Mouse (Mus musculus) MEL (cell line): ENCODE data around the gene Frmd4b. TPM values are rescaled to one million over a fixed set of nuclear protein-coding genes. Genes with fewer than 3 reads are reported as not detected.

Source experiments
- DNase-seq: peaks from one replicate; pipeline ENCODE4 v3.0.0; 2011; ENCODE audit warnings: low read depth, low spot score
- H3K27ac ChIP-seq: 2 replicates; pipeline ENCODE4 v1.5.1; 2012; ENCODE audit warnings: low read depth, mild to moderate bottlenecking, control low read depth, low read length, moderate library complexity; ENCODE audit not compliant: control insufficient read depth
- H3K27me3 ChIP-seq, 2 experiments: fragments of 150-350 bp in 1 of 2; sonication (generic) in 1 of 2; 2 replicates each; pipeline ENCODE4 v1.6.1; 2012; ENCODE audit warnings: low read length in 2 of 2, mild to moderate bottlenecking in 2 of 2, improper control_type of control experiment in 1 of 2, moderate library complexity in 1 of 2; ENCODE audit not compliant: insufficient read depth in 2 of 2, control insufficient read depth in 1 of 2
- H3K36me3 ChIP-seq, 2 experiments: 2 replicates each; pipeline ENCODE4 v1.6.1; 2012 to 2014; ENCODE audit warnings: low read length in 2 of 2, improper control_type of control experiment in 1 of 2, inconsistent platforms in 1 of 2, mild to moderate bottlenecking in 1 of 2; ENCODE audit not compliant: insufficient read depth in 2 of 2, control insufficient read depth in 1 of 2
- H3K4me1 ChIP-seq, 2 experiments: fragments of 150-350 bp in 1 of 2; sonication (generic) in 1 of 2; 2 replicates each; pipeline ENCODE4 v1.6.1; 2012; ENCODE audit warnings: low read length in 2 of 2, improper control_type of control experiment in 1 of 2, mild to moderate bottlenecking in 1 of 2; ENCODE audit not compliant: insufficient read depth in 2 of 2, control insufficient read depth in 1 of 2
- H3K4me3 ChIP-seq, 2 experiments: fragments of 150-350 bp in 1 of 2; sonication (generic) in 1 of 2; 2 replicates each; pipeline ENCODE4 v1.5.1; 2012; ENCODE audit warnings: low read depth in 2 of 2, low read length in 2 of 2, mild to moderate bottlenecking in 2 of 2, moderate library complexity in 2 of 2, control low read depth in 1 of 2, improper control_type of control experiment in 1 of 2; ENCODE audit not compliant: control insufficient read depth in 1 of 2, insufficient read depth in 1 of 2
- H3K79me2 ChIP-seq: 2 replicates; pipeline ENCODE4 v1.6.1; 2012; ENCODE audit warnings: mild to moderate bottlenecking, low read length, moderate library complexity; ENCODE audit not compliant: control insufficient read depth, poor library complexity, insufficient read depth
- H3K9ac ChIP-seq: 2 replicates; pipeline ENCODE4 v1.6.1; 2012; ENCODE audit warnings: low read depth, mild to moderate bottlenecking, control low read depth, low read length, moderate library complexity; ENCODE audit not compliant: control insufficient read depth, poor library complexity, severe bottlenecking
- H3K9me3 ChIP-seq: fragments of 150-350 bp; sonication (generic); replicated peaks from 2 replicates; pipeline ENCODE4 v1.6.1; 2012; ENCODE audit warnings: mild to moderate bottlenecking, low read length, improper control_type of control experiment, moderate library complexity; ENCODE audit not compliant: insufficient read depth
- ELF1 ChIP-seq: IDR thresholded peaks from 2 replicates; pipeline ENCODE4 v1.6.1; 2014; ENCODE audit warnings: low read depth, mild to moderate bottlenecking, inconsistent platforms, low read length, improper control_type of control experiment, moderate library complexity
- GABPA ChIP-seq: IDR thresholded peaks from 2 replicates; pipeline ENCODE4 v1.6.1; 2012; ENCODE audit warnings: low read depth, mild to moderate bottlenecking, inconsistent platforms, low read length, improper control_type of control experiment, moderate library complexity
- JUND ChIP-seq: IDR thresholded peaks from 2 replicates; pipeline ENCODE4 v1.6.1; 2011; ENCODE audit warnings: low read depth, mild to moderate bottlenecking, improper control_type of control experiment, low read length
- MAFK ChIP-seq: IDR thresholded peaks from 2 replicates; pipeline ENCODE4 v1.6.1; 2011; ENCODE audit warnings: low read depth, mild to moderate bottlenecking, low read length, improper control_type of control experiment, borderline replicate concordance
- MAX ChIP-seq: IDR thresholded peaks from 2 replicates; pipeline ENCODE4 v1.6.1; 2011; ENCODE audit warnings: low read length, improper control_type of control experiment
- MEF2A ChIP-seq: IDR thresholded peaks from 2 replicates; pipeline ENCODE4 v1.6.1; 2014; ENCODE audit warnings: low read depth, mild to moderate bottlenecking, inconsistent platforms, low read length, improper control_type of control experiment; ENCODE audit not compliant: poor library complexity, insufficient replicate concordance, severe bottlenecking; ENCODE audit errors: extremely low read depth
- MYB ChIP-seq: IDR thresholded peaks from 2 replicates; pipeline ENCODE4 v1.6.1; 2011; ENCODE audit warnings: mild to moderate bottlenecking, low read depth, low read length, improper control_type of control experiment
- MYC ChIP-seq: IDR thresholded peaks from 2 replicates; pipeline ENCODE4 v1.6.1; 2011; ENCODE audit warnings: low read depth, mild to moderate bottlenecking, low read length, improper control_type of control experiment, moderate library complexity
- POLR2AphosphoS5 ChIP-seq: IDR thresholded peaks from 2 replicates; pipeline ENCODE4 v1.6.1; 2012; ENCODE audit warnings: low read depth, borderline replicate concordance, mild to moderate bottlenecking, inconsistent platforms, low read length, moderate library complexity, mixed read lengths
- TAL1 ChIP-seq: IDR thresholded peaks from 2 replicates; pipeline ENCODE4 v1.6.1; 2012; ENCODE audit warnings: mild to moderate bottlenecking, inconsistent platforms, low read length, moderate library complexity, mixed read lengths
- TBP ChIP-seq: IDR thresholded peaks from 2 replicates; pipeline ENCODE4 v1.8.0; 2011; ENCODE audit warnings: low read depth, low read length, improper control_type of control experiment
- UBTF ChIP-seq: IDR thresholded peaks from 2 replicates; pipeline ENCODE4 v1.6.1; 2012; ENCODE audit warnings: low read depth, mild to moderate bottlenecking, inconsistent platforms, low read length, improper control_type of control experiment, moderate library complexity, borderline replicate concordance; ENCODE audit not compliant: insufficient read depth
- USF1 ChIP-seq: IDR thresholded peaks from 2 replicates; pipeline ENCODE4 v1.6.1; 2014; ENCODE audit warnings: low read depth, mild to moderate bottlenecking, inconsistent platforms, low read length, improper control_type of control experiment, moderate library complexity
- USF2 ChIP-seq, 2 experiments: IDR thresholded peaks; 2 replicates each; pipeline ENCODE4 v1.6.1; 2011 to 2012; ENCODE audit warnings: improper control_type of control experiment in 2 of 2, low read length in 2 of 2, borderline replicate concordance in 1 of 2, inconsistent platforms in 1 of 2, low read depth in 1 of 2, mild to moderate bottlenecking in 1 of 2; ENCODE audit not compliant: insufficient read depth in 1 of 2
- ZKSCAN1 ChIP-seq: IDR thresholded peaks from 2 replicates; pipeline ENCODE4 v1.6.1; 2012; ENCODE audit warnings: low read depth, mild to moderate bottlenecking, inconsistent platforms, low read length, improper control_type of control experiment, moderate library complexity
- ZMIZ1 ChIP-seq: IDR thresholded peaks from 2 replicates; pipeline ENCODE4 v1.6.1; 2012; ENCODE audit warnings: low read depth, mild to moderate bottlenecking, inconsistent platforms, low read length, improper control_type of control experiment, moderate library complexity
- polyA plus RNA-seq, 2 experiments: library from polyadenylated mRNA; stranded (reverse) in 1 of 2; unstranded in 1 of 2; fragments of >175 nt in 1 of 2; fragments of >200 nt in 1 of 2; gene quantifications; 2 replicates each; pipeline versions ENCODE4 v1.2.1 to v1.2.4; 2012; ENCODE audit warnings: low replicate concordance in 2 of 2, low read depth in 1 of 2; ENCODE audit not compliant: insufficient read length in 2 of 2, insufficient read depth in 1 of 2, missing spikeins in 1 of 2
- total RNA-seq: library from RNA; depleted of rRNA; stranded (reverse); fragments of 300-350 nt; gene quantifications from 2 replicates; pipeline ENCODE4 v1.2.3, GENCODE M21; 2012

Frmd4b gene
- total and polyA plus RNA-seq, 3 experiments: 0.18 TPM; not detected in 2

- Histone ChIP-seq H3K4me3 (no peak overlapping the region), H3K9ac (no peak overlapping the region), H3K4me1 (no peaks in the 10 kb centered on the region; a peak in 1 of 4 replicates), H3K9me3 (no peaks in the 10 kb centered on the region), H3K27ac (no peak overlapping the region), H3K27me3 (no peaks in the 10 kb centered on the region), H3K79me2 (no peaks in the 10 kb centered on the region), H3K36me3 (no peaks in the 10 kb centered on the region)
- no peak for DNase-seq
- TF ChIP-seq JUND: no peak
- TF ChIP-seq USF1: no peak
- TF ChIP-seq TBP: no peak
- TF ChIP-seq UBTF: no peak
Measured at GRCm38 (mm10) chr6:97452223-97452622, 165.1 kb downstream of the Frmd4b start.

DNA sequence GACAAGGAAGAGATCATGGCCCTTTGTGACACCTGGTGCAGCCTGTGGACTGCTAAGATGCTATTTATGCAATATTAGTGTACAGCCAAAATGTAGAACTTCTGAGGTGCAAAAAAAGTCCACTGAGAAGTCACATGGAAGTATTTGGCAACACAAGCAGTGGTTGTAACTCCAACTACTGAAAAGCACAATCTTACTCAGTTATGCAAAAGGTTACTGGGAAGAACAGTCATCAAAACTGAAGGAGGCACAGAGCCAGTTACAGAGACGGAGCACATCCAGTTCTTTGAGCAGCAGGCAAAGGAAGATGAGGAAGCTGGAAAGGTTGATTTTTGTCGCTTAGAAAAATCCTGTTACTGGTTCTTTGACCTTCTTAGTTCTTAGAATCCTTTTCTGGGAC, 167.5 kb downstream of the Frmd4b start:
- Histone ChIP-seq H3K4me3 (no peak overlapping the region), H3K9ac (no peak overlapping the region), H3K27me3 (no peaks in the 10 kb centered on the region), H3K36me3 (no peaks in the 10 kb centered on the region), H3K27ac (no peak overlapping the region), H3K9me3 (no peaks in the 10 kb centered on the region), H3K79me2 (no peaks in the 10 kb centered on the region), H3K4me1 (no peaks in the 10 kb centered on the region)
- DNase-seq: no peak
- TF ChIP-seq USF1 (no peak), GABPA (no peak), ELF1 (no peak), MYB (no peak), ZKSCAN1 (no peak), JUND (no peak), ZMIZ1 (no peak), POLR2AphosphoS5 (no peak)

- Histone ChIP-seq H3K27ac (no peak overlapping the region), H3K4me1 (no peaks in the 10 kb centered on the region), H3K9ac (no peak overlapping the region), H3K79me2 (no peaks in the 10 kb centered on the region), H3K9me3 (no peaks in the 10 kb centered on the region), H3K4me3 (no peak overlapping the region), H3K36me3 (no peaks in the 10 kb centered on the region), H3K27me3 (no peaks in the 10 kb centered on the region)
- TF ChIP-seq MYB: no peak
- TF ChIP-seq MAFK: no peak
- no peak for TF ChIP-seq TAL1
- TF ChIP-seq USF2 (IDR thresholded peaks at IDR 0.05; ENCODE audit: borderline replicate concordance in 1 of 2, insufficient read depth in 1 of 2, low read depth in 1 of 2, low read length in 2 of 2): no peak
- TF ChIP-seq MEF2A: no peak
- TF ChIP-seq UBTF: no peak
- TF ChIP-seq POLR2AphosphoS5: no peak
- TF ChIP-seq MYC: no peak
- TF ChIP-seq MAX: no peak
- no peak for TF ChIP-seq ZKSCAN1
- no peak for DNase-seq
Measured at GRCm38 (mm10) chr6:97447020-97447419, 170.3 kb downstream of the Frmd4b start.
